In the genomic region with DNA sequence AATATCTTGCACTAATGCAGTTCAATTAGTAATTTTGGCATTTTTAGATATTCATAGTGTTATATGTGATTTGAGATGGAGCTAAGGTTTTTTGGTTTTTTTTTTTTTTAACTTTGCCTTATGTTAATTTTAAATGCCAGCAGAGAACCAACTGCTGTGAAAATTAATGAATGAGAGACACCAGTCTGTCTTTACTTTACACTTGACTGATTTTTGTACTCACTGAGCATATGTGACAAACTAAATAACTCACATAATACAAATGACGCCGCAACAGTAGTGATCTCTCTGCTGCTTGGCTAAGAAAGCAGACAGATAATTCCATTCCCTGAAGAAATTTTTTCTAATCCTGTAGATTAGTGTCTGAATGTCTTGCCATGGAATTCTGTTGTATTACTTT, we compare ENCODE assay signal across 15 mouse cellular contexts.
"Had no signal": no experiment of that assay in that cellular context is flagged by ENCODE, and none has a peak within 500 bp of the region (broad histone marks: within the 10 kb centered on the region; RNA-seq: fewer than 3 reads in every experiment).

No protein-coding gene starts in this region.

- H3K27ac ChIP-seq: layer of hippocampus, adult 2 months; limb, embryonic 13.5 days; liver, embryonic 15.5 days; stomach, embryonic 15.5 days had no signal

- H3K4me1 ChIP-seq: limb, embryonic 13.5 days; liver, embryonic 15.5 days; stomach, embryonic 15.5 days had no signal

- H3K9me3 ChIP-seq: limb, embryonic 13.5 days; liver, embryonic 15.5 days; stomach, embryonic 15.5 days had no signal

- ATAC-seq: lung, postnatal 0 days; midbrain, embryonic 16.5 days had no signal

- H3K4me3 ChIP-seq: layer of hippocampus, adult 2 months; limb, embryonic 13.5 days; liver, embryonic 15.5 days; myocyte; stomach, embryonic 15.5 days had no signal

- DNase-seq: kidney, postnatal 10 days; kidney, postnatal 4 days; left cerebral cortex, postnatal 4 days; lung, adult 2 months; lung, postnatal 36 days; right cerebral cortex, postnatal 14 days; thymus, adult 2 months; thymus, postnatal 25 days had no signal

- H3K4me2 ChIP-seq: limb, embryonic 13.5 days; liver, embryonic 15.5 days; stomach, embryonic 15.5 days had no signal

- H3K9ac ChIP-seq: limb, embryonic 13.5 days; liver, embryonic 15.5 days; stomach, embryonic 15.5 days had no signal

- H3K27me3 ChIP-seq: limb, embryonic 13.5 days; liver, embryonic 15.5 days; stomach, embryonic 15.5 days had no signal

- H3K36me3 ChIP-seq: limb, embryonic 13.5 days; liver, embryonic 15.5 days; stomach, embryonic 15.5 days had no signal
